8 mouse cellular contexts compared by ENCODE assay signal in the genomic region with DNA sequence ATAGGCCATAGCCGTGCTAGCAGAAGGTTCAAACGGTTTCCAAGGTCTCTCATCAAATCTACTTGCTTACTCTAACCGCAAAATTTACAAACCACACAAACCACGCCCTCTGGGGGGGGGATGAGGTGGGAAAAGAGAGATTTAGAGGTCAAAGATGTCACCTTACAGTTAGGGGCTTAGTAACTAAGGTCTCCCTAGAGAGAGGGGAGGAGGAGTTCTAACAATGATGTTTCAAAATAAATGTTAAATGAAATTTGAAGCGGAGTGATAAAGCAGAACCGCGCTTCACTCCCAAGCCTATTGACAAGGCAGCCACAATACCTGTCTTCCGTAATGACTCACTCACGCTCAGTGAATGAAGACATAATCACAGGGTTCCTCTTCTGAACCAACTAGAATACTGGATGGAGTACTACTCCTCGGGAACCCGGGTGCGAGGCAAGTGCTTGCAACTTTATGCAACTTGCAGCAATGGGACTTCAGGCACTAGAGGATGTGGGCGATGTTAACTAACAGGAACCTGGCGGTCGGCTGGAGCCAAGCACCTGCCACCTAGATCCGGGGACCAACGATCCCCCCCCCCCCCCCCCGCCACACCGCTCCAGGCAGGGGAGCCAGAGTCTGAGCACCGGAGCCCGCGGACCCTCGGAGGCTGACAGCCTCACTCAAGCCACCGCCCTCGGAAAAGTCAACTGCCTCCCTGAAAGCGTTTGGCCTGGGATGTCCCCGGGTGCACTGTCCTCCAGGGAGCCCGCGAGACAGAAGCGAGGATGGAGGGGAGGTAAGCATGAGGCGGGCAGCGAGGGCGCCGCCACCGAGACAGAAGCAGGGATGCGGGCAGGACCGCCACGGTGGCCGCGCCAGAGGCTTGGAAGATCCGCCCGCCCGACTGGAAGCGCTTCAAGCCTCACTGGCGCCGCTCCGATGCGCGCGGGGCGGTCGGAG. TPM values are rescaled to one million over a fixed set of nuclear protein-coding genes. Genes with fewer than 3 reads are reported as not detected.
DNase-seq lines count a peak whose midpoint lies in the region; ATAC-seq lines count a peak whose summit lies in the region.

No protein-coding gene starts in this region.

- H3K9ac ChIP-seq in forebrain, embryonic 12.5 days: peak overlapping the region; percentile 70
- H3K9ac ChIP-seq in liver, embryonic 16.5 days (ENCODE audit: low read depth, low read length): peak overlapping the region; percentile 87
- H3K9ac ChIP-seq in neural tube, embryonic 13.5 days: peak overlapping the region; percentile 86

- peak overlapping the region; percentile 88 for H3K4me3 ChIP-seq in brown adipose tissue, adult 24 weeks (ENCODE audit: insufficient read depth, low read depth, low read length)
- H3K4me3 ChIP-seq in forebrain, embryonic 12.5 days (replicated peaks): peak overlapping the region; percentile 60
- peak overlapping the region; percentile 89 for H3K4me3 ChIP-seq in liver, embryonic 16.5 days (ENCODE audit: low read depth, low read length)
- H3K4me3 ChIP-seq in neural tube, embryonic 13.5 days: peak overlapping the region; percentile 78

- peak overlapping the region; percentile 70 for H3K27ac ChIP-seq in brown adipose tissue, adult 24 weeks (replicated peaks; ENCODE audit: low read depth, low read length)
- H3K27ac ChIP-seq in forebrain, embryonic 12.5 days: peak overlapping the region; percentile 80
- peak overlapping the region; percentile 78 for H3K27ac ChIP-seq in liver, embryonic 16.5 days (ENCODE audit: low read length)
- H3K27ac ChIP-seq in neural tube, embryonic 13.5 days (replicated peaks): peak overlapping the region; percentile 93

- 1% methylated on average over 45 of the region's 52 CpGs for whole genome bisulfite sequencing in forebrain, embryonic 12.5 days
- WGBS in liver, embryonic 16.5 days (ENCODE audit: insufficient replicate concordance): under 1% methylated on average over 39 of the region's 52 CpGs
- WGBS in neural tube, embryonic 13.5 days: 1% methylated on average over 45 of the region's 52 CpGs

- no peaks in the 10 kb centered on the region for H3K36me3 ChIP-seq in forebrain, embryonic 12.5 days (replicated peaks)
- H3K36me3 ChIP-seq in liver, embryonic 16.5 days (ENCODE audit: control insufficient read depth, insufficient read depth): no peaks in the 10 kb centered on the region
- no peaks in the 10 kb centered on the region for H3K36me3 ChIP-seq in neural tube, embryonic 13.5 days

- ATAC-seq in forebrain, embryonic 12.5 days (ENCODE audit: low FRiP score): peak; percentile 73
- peak; percentile 79 for ATAC-seq in inflammation-experienced regulatory T-cells, adult 6 months
- peak; percentile 58 for ATAC-seq in liver, embryonic 16.5 days (ENCODE audit: low read depth)
- ATAC-seq in neural tube, embryonic 13.5 days (ENCODE audit: low read depth): peak; percentile 81

- H3K27me3 ChIP-seq in forebrain, embryonic 12.5 days: no peaks in the 10 kb centered on the region
- H3K27me3 ChIP-seq in liver, embryonic 16.5 days (ENCODE audit: control insufficient read depth, insufficient read depth, low read depth, low read length): no peaks in the 10 kb centered on the region
- H3K27me3 ChIP-seq in neural tube, embryonic 13.5 days: peaks cover 3% of the 10 kb centered on the region; the same call in 1 of the 2 replicates

- H3K4me1 ChIP-seq in brown adipose tissue, adult 24 weeks (ENCODE audit: control insufficient read depth, insufficient read depth, insufficient read length, low read length): no peaks in the 10 kb centered on the region
- H3K4me1 ChIP-seq in forebrain, embryonic 12.5 days: peaks cover 11% of the 10 kb centered on the region
- H3K4me1 ChIP-seq in liver, embryonic 16.5 days (ENCODE audit: control insufficient read depth, low read depth, low read length): peaks cover 11% of the 10 kb centered on the region
- H3K4me1 ChIP-seq in neural tube, embryonic 13.5 days (replicated peaks): peaks cover 14% of the 10 kb centered on the region

- DNase-seq in kidney, adult 11 months: peak; percentile 39
- DNase-seq in kidney, postnatal 14 days: no peak
- peak; percentile 84 for DNase-seq in thymus, postnatal 4 days

- H3K9me3 ChIP-seq in forebrain, embryonic 12.5 days: no peaks in the 10 kb centered on the region
- no peaks in the 10 kb centered on the region for H3K9me3 ChIP-seq in liver, embryonic 16.5 days (replicated peaks; ENCODE audit: control insufficient read depth, low read length)
- no peaks in the 10 kb centered on the region for H3K9me3 ChIP-seq in neural tube, embryonic 13.5 days

- peak overlapping the region; percentile 95 for H3K4me2 ChIP-seq in forebrain, embryonic 12.5 days
- H3K4me2 ChIP-seq in liver, embryonic 16.5 days (ENCODE audit: low read depth, low read length): peak overlapping the region; percentile 98
- peak overlapping the region; percentile 87 for H3K4me2 ChIP-seq in neural tube, embryonic 13.5 days

RNA-seq across cellular contexts. Expression of a gene that starts 0.7 kb away (rescaled TPM):
- polyA plus RNA-seq in brown adipose tissue, adult 24 weeks (2012; ENCODE audit: insufficient read depth, insufficient read length, missing spikeins): 78.5 and 97.3 TPM in 2 replicates
- polyA plus RNA-seq in forebrain, embryonic 12.5 days (2016; fragmentation: Nextera tagmentation; extraction: Ambion mirVana): 11.0 and 13.8 TPM in 2 replicates
- 10 to 100 TPM; 22.4 to 28.4 (median 24.5) TPM for polyA plus RNA-seq in inflammation-experienced regulatory T-cells, adult 6 months (2017; shearing (Covaris generic))
- polyA plus RNA-seq in liver, embryonic 16.5 days (2015; fragmentation: Nextera tagmentation; extraction: Ambion mirVana): 17.0 and 18.1 TPM in 2 replicates
- polyA plus RNA-seq in neural tube, embryonic 13.5 days (2015; fragmentation: Nextera tagmentation; extraction: Ambion mirVana): 12.5 and 12.6 TPM in 2 replicates

RNA-seq across cellular contexts. Expression of a gene that starts 0.7 kb away (rescaled TPM):
- 11.5 and 16.1 TPM in 2 replicates for polyA plus RNA-seq in brown adipose tissue, adult 24 weeks (2012; ENCODE audit: insufficient read depth, insufficient read length, missing spikeins)
- polyA plus RNA-seq in forebrain, embryonic 12.5 days (2016; fragmentation: Nextera tagmentation; extraction: Ambion mirVana): 2.1 and 3.3 TPM in 2 replicates
- polyA plus RNA-seq in inflammation-experienced regulatory T-cells, adult 6 months (2017; shearing (Covaris generic)): under 1 TPM; 0.30 to 0.69 (median 0.60) TPM
- polyA plus RNA-seq in liver, embryonic 16.5 days (2015; fragmentation: Nextera tagmentation; extraction: Ambion mirVana): 0.31 and 0.36 TPM in 2 replicates
- polyA plus RNA-seq in neural tube, embryonic 13.5 days (2015; fragmentation: Nextera tagmentation; extraction: Ambion mirVana): 3.0 and 4.7 TPM in 2 replicates

RNA-seq across cellular contexts. Expression of a gene that starts 8.8 kb away (rescaled TPM):
- 11.2 and 14.2 TPM in 2 replicates for polyA plus RNA-seq in brown adipose tissue, adult 24 weeks (2012; ENCODE audit: insufficient read depth, insufficient read length, missing spikeins)
- polyA plus RNA-seq in forebrain, embryonic 12.5 days (2016; fragmentation: Nextera tagmentation; extraction: Ambion mirVana): 28.7 and 29.9 TPM in 2 replicates
- 10 to 100 TPM; 31.0 to 35.6 (median 31.9) TPM for polyA plus RNA-seq in inflammation-experienced regulatory T-cells, adult 6 months (2017; shearing (Covaris generic))
- 11.7 and 11.9 TPM in 2 replicates for polyA plus RNA-seq in liver, embryonic 16.5 days (2015; fragmentation: Nextera tagmentation; extraction: Ambion mirVana)
- polyA plus RNA-seq in neural tube, embryonic 13.5 days (2015; fragmentation: Nextera tagmentation; extraction: Ambion mirVana): 27.6 and 33.3 TPM in 2 replicates

RNA-seq across cellular contexts. Expression of a gene that starts 42.7 kb away (rescaled TPM):
- polyA plus RNA-seq in brown adipose tissue, adult 24 weeks (2012; ENCODE audit: insufficient read depth, insufficient read length, missing spikeins): 442 and 528 TPM in 2 replicates
- 26.6 and 26.8 TPM in 2 replicates for polyA plus RNA-seq in forebrain, embryonic 12.5 days (2016; fragmentation: Nextera tagmentation; extraction: Ambion mirVana)
- polyA plus RNA-seq in inflammation-experienced regulatory T-cells, adult 6 months (2017; shearing (Covaris generic)): 10 to 100 TPM in 2 of 3 experiments, 1 to 10 TPM in 1; 3.9 to 17.8 (median 16.4) TPM
- 49.3 and 55.5 TPM in 2 replicates for polyA plus RNA-seq in liver, embryonic 16.5 days (2015; fragmentation: Nextera tagmentation; extraction: Ambion mirVana)
- polyA plus RNA-seq in neural tube, embryonic 13.5 days (2015; fragmentation: Nextera tagmentation; extraction: Ambion mirVana): 31.5 and 31.9 TPM in 2 replicates

RNA-seq across cellular contexts. Expression of a gene that starts 43.1 kb away (rescaled TPM):
- 13.7 and 19.7 TPM in 2 replicates for polyA plus RNA-seq in brown adipose tissue, adult 24 weeks (2012; ENCODE audit: insufficient read depth, insufficient read length, missing spikeins)
- 37.5 and 39.2 TPM in 2 replicates for polyA plus RNA-seq in forebrain, embryonic 12.5 days (2016; fragmentation: Nextera tagmentation; extraction: Ambion mirVana)
- polyA plus RNA-seq in inflammation-experienced regulatory T-cells, adult 6 months (2017; shearing (Covaris generic)): 10 to 100 TPM; 25.6 to 29.4 (median 25.6) TPM
- polyA plus RNA-seq in liver, embryonic 16.5 days (2015; fragmentation: Nextera tagmentation; extraction: Ambion mirVana): 10.7 and 11.8 TPM in 2 replicates
- polyA plus RNA-seq in neural tube, embryonic 13.5 days (2015; fragmentation: Nextera tagmentation; extraction: Ambion mirVana): 31.7 and 33.6 TPM in 2 replicates
